Mouse (Mus musculus) erythroblast, embryonic 14.5 days (primary cell): ENCODE measurements around the gene Cttnbp2nl.

Experiments used
- GATA1 ChIP-seq: IDR thresholded peaks from 2 replicates; pipeline ENCODE4 v1.6.1; 2012; ENCODE audit warnings: low read length, inconsistent platforms, mixed read lengths
- TAL1 ChIP-seq: IDR thresholded peaks from 3 replicates; pipeline ENCODE4 v1.6.1; 2012; ENCODE audit warnings: low read length, inconsistent platforms, mixed read lengths

GRCm38 (mm10) chr3:104956131-104956581 lies 96.8 kb downstream of the Cttnbp2nl start:
- TF ChIP-seq GATA1 (no peak), TAL1 (no peak)
